Mouse (Mus musculus) left cerebral cortex, adult 2 months (tissue): ENCODE results near the gene Ccnf. TPM values are rescaled to one million over a fixed set of nuclear protein-coding genes. Genes with fewer than 3 reads are reported as not detected.

Source experiments
- DNase-seq, 2 experiments: peaks; one replicate each; pipeline ENCODE4 v3.0.0; 2021 to 2022; ENCODE audit warnings: low spot score in 2 of 2, mixed read lengths in 1 of 2; ENCODE audit errors: extremely low spot score in 1 of 2
- H3K27ac ChIP-seq: fragments of 200-600 bp; 2 replicates; pipeline ENCODE4 v1.8.1; 2022
- H3K4me3 ChIP-seq: fragments of 200-600 bp; 2 replicates; pipeline ENCODE4 v1.8.1; 2022
- CTCF ChIP-seq: fragments of 200-600 bp; IDR thresholded peaks from 2 replicates; pipeline ENCODE4 v1.8.1; 2022; ENCODE audit warnings: antibody characterized with exemption, mild to moderate bottlenecking, moderate library complexity
- intact Hi-C: fragments of 180-260 bp; cut with DNase I; formaldehyde crosslinking; loops from one replicate; pipeline ENCODE4 v1.15.1; 2025
- long read RNA-seq, 2 experiments: library from polyadenylated mRNA; stranded (forward); transcript quantifications; one replicate each; pipeline ENCODE4 v2.0.0; 2021; ENCODE audit warnings: borderline mapping rate in 2 of 2
- total RNA-seq, 2 experiments: library from RNA; stranded (reverse); gene quantifications; 2 replicates each; pipeline ENCODE4 v1.2.3; 2021

Gene Ccnf
- 1 to 10 TPM; 7.9 to 8.8 TPM for total RNA-seq
- long read RNA-seq, experiment 1, full-length matches to known transcripts = 13 of 15 reads
- long read RNA-seq, experiment 1, partial matches to known transcripts = 0 of 15 reads
- long read RNA-seq, experiment 1, other reads (novel, unspliced or antisense) = 2 of 15 reads
- long read RNA-seq, experiment 2, full-length matches to known transcripts = 7 of 8 reads
- long read RNA-seq, experiment 2, partial matches to known transcripts = 1 of 8 reads
- long read RNA-seq, experiment 2, other reads (novel, unspliced or antisense) = 0 of 8 reads

DNA sequence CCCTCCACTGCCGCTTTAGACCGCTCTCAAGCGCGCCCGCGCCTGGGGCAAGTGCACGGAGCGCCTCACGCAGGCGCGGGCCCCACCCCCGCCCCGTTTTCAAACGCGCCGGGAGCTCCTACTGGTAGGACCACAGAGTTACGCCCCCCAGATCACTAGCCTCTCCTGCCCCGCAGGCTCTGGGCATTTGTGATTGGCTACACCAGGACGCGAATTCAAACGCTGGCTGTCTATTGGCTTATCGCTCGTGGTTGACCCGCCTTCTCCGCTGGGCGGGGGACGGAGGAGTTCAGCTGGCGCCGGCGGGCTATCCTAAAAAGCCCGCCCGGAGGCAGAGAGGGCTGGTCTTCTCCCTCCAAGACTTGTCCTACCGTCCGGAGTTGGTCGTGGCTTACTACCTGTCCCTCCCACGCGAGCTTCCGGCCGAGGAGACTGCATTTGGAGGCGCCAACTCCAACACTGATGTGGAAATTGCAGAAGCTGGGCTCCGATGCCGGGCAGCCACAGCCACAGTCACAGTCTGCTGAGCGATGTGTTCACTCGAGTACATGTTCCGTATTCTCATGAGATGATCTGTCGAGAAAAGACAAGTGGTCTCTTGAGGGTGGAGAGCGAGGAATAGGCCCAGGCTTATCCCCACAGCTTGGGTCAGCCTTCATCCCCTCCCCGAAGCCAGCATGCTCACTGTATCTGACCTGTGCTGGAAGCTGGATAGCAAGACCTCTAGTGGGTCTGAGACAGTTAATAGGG is at the start of gene Ccnf:
TSS of gene Ccnf (minus strand) at position 165 of the 750 bp plus-strand sequence.
- intact Hi-C loops = loop anchor here (5.0 kb wide), 1 partner anchor 101 kb away; the partner anchor contains the start of genes Abca17 and Abca3
- TF ChIP-seq CTCF = peak; percentile 61
- DNase-seq = peak; percentile 93 to 95
- Histone ChIP-seq H3K27ac (peak within 1 kb of the TSS; percentile 45), H3K4me3 (peak within 1 kb of the TSS; percentile 74)

DNA sequence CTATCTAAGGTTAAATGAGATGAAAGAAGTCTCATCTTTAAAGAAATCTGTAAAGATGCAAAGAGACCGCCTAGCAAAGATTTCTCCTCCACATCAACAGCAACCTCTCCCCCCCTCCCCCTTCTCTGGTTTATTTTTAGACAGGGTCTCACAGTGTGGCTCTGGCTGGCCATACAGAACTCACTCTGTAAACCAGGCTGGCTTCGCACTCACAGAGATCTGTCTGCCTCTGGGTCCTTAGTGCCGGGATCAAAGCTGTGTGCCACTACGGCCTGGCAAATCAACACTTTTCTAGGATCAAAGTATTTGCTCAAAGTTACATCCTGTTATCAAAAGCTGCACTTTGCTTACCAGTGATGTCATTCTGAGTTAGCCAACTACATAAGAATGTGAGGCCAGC is 49.4 kb upstream of the Ccnf start:
- no peak for TF ChIP-seq CTCF
- H3K4me3 ChIP-seq = no peak overlapping the region
- H3K27ac ChIP-seq = no peak overlapping the region
- no peak for DNase-seq
- intact Hi-C loops = no loop called here

DNA sequence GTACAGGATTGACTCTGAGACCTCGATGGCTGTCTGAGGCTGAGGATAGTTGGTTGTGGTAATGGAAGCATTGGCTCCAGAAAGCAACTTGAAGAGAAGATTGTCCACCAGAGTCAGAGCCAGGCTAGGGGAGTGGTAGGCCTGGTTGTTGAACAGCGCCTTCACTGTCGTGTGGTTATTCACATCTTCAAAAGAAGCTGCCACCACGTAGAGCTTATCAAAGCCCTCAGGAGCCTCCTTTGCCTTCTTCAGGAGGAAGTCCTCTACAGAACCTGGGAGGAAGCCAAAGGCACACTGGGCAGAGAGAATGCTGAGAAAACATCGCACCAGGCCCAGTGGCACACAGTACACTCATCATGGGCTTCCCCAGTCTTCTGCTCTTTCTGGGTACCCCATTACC is 38.1 kb upstream of the Ccnf start:
- H3K27ac ChIP-seq = no peak overlapping the region
- TF ChIP-seq CTCF = no peak
- intact Hi-C loops = no loop called here
- DNase-seq = no peak
- H3K4me3 ChIP-seq = no peak overlapping the region

DNA sequence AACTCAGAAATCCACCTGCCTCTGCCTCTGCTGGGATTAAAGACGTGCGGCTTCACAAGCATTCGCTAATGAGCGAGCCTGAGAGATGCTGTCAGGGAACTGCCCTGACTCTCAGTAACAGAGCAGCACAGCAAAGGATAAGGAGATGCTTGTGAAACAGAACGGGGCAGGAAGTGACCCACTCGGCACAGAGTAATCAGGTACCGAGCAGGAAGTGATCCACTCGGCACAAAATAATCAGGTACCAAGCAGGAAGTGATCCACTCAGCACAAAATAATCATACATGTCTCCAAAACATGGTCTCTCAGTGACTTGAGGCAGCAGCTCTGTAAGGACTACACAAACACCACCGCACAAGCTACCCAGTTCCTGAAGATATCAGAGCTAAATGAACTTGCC is 37.2 kb upstream of the Ccnf start:
- intact Hi-C loops = no loop called here
- no peak for TF ChIP-seq CTCF
- Histone ChIP-seq H3K27ac (no peak overlapping the region), H3K4me3 (no peak overlapping the region)
- no peak for DNase-seq

DNA sequence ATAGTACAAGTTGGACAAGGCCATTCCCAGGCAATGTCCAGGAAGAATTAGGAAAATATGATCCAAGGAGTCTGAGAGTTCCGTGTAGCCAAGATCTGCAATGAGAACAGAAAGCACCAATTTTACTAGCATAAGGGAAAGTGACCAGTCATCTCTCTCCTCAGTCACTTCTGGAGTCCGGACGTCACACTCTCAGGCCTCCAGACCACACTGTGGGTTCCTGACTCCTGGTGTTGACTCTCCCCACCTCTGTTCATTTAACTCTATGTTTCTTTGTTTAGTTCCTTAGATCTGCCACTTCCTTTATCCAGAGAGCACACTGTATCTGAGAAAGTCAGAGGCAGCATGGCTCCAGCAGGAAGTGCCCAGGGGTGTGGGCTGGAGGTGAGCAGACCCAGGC is 34.4 kb upstream of the Ccnf start:
- Histone ChIP-seq H3K27ac (no peak overlapping the region), H3K4me3 (no peak overlapping the region)
- intact Hi-C loops = no loop called here
- TF ChIP-seq CTCF = no peak
- no peak for DNase-seq

DNA sequence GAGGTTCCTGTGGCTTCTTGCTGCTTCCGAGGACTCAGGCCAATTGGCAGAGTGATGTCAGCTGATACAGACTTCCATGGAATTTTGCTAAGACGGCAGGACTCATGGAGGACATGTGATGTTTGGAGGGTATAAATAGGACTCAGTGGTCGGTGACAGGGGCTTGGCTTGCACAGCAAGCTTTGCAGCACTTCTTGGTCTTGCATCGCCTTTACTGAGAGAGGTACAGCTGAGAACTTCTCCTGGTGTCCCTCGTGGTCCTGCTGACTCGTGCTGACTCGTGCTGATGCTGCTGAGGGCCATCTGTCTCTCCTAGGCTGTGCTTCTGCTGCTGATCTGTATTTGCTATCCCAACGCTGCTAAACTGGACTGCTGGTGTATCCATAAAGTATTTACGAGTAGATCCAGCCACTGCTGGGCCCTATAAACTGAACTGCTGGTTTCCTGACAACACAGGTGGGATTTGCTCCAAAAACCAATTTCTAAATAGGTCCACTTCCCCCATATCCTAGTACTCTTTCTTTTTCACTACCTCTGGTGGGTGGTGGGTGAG is 32.1 kb upstream of the Ccnf start:
- DNase-seq = no peak
- Histone ChIP-seq H3K27ac (no peak overlapping the region), H3K4me3 (no peak overlapping the region)
- TF ChIP-seq CTCF = no peak
- intact Hi-C loops = no loop called here

DNA sequence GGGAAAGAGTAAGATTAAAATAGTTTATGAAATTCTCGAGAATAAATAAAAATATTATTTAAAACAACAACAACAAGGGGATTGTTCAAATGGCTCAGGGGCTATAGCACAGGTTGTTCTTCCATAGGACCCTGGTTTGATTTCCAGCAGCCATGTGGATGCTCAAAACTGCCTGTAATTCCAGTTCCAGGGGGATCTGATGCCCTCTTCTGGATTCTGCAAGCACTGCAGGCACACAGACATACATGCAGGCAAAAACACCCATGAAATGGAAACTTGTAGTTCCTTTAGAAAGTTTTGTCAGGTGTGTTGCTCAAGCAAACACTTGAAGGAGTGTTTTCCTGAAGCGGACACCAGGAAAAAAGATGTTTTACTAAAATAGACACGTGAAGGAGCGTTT is 31.4 kb upstream of the Ccnf start:
- Histone ChIP-seq H3K4me3 (no peak overlapping the region), H3K27ac (no peak overlapping the region)
- intact Hi-C loops = no loop called here
- DNase-seq = no peak
- TF ChIP-seq CTCF = peak; percentile 31

DNA sequence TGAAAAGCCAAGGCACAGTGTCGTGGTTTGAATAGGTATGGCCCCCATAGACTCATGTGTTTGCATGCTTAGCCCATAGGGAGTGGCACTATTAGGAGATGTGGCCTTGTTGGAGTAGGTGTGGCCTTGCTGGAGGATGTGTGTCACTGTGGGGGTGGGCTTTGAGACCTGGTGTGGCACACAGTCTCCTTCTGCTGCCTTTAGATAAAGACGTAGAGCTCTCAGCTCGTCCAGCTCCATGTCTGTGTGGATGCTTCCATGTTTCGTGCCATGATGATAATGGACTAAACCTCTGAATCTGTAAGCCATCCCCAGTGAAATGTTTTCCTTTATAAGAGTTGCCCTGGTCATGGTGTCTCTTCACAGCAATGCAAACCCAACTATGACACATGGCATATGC is 28.6 kb upstream of the Ccnf start:
- intact Hi-C loops = loop anchor here (5.0 kb wide), 1 partner anchor 37 kb away; no protein-coding TSS in a partner anchor
- TF ChIP-seq CTCF = no peak
- no peak overlapping the region for H3K4me3 ChIP-seq
- H3K27ac ChIP-seq = no peak overlapping the region
- no peak for DNase-seq

DNA sequence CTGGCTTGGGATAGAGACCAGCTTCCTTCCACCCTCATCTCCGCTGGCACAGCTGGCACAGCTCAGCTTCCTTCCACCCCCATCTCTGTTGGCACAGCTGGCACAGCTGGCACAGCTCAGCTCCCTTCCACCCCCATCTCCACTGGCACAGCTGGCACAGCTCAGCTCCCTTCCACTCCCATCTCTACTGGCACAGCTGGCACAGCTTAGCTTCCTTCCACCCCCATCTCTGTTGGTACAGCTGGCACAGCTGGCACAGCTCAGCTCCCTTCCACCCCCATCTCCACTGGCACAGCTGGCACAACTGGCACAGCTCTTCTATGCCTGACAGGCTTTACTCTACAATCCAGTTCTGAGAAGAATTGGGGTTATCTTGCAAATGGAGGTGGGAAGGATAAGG is 15.8 kb upstream of the Ccnf start:
- DNase-seq = no peak
- Histone ChIP-seq H3K27ac (no peak overlapping the region), H3K4me3 (no peak overlapping the region)
- intact Hi-C loops = no loop called here
- no peak for TF ChIP-seq CTCF

DNA sequence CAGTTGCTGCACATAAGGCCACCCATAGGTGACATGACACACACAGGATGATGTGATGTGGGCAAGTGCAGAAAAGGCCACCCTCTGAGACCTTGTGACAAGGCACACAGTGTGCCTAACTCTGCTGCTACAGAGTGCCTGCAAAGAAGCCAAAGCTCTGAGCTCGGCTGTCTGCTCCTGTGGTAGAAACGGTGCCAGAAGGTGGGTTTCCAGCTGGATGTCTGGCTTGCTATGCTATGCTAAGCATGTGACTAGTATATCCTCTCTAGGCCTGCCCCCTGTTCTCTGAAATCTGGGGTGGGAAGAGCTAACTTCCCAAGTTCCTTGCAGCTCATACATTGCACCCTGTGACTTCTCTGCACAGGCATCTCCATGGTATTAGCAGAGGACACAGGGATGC is 13.5 kb upstream of the Ccnf start:
- TF ChIP-seq CTCF = no peak
- H3K27ac ChIP-seq = no peak overlapping the region
- intact Hi-C loops = no loop called here
- H3K4me3 ChIP-seq = no peak overlapping the region
- DNase-seq = no peak

DNA sequence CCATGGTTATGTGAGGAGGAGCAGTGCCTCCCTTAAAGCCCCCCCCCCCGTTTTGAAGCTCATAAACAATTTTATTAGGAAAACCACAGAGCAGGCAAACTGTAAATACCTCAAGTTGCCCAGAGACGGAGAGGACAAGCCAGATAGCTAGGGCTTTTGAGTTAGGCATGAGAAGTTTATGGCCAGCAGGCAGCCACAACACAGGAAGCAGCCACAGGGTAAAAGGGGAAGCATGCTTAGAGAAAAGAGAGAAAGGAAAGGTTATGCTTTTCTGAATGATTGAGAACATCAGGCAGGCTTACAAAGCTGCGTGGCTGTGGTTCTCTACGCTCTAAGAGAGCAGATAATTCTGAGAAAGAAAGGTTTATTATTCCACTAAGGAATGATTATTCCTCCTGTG is 9.2 kb upstream of the Ccnf start:
- no peak for DNase-seq
- intact Hi-C loops = no loop called here
- H3K27ac ChIP-seq = no peak overlapping the region

DNA sequence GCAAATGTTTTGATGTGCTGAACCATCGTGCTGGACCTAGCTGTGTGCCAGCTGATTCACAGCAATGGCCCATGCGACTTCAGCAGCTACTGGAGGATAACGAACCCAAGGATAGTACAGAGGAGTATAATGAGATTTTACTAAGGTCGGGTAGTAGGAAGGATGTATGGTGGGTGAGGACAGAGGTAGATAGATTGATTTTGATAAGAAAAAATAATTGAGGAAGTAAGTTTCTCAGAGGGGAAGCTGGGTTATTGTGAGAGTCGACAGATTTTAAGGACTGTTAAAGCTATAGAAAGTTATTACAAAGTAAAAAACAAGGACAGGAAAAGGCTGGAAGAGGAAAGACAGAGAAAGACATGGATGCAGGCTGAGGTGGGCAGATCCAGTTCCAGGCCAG is 8.4 kb upstream of the Ccnf start:
- H3K4me3 ChIP-seq = no peak overlapping the region
- no peak overlapping the region for H3K27ac ChIP-seq
- TF ChIP-seq CTCF = no peak
- intact Hi-C loops = no loop called here
- no peak for DNase-seq

More for the DNA sequence above, 9.2 kb upstream of the Ccnf start:
- TF ChIP-seq CTCF = no peak
- H3K4me3 ChIP-seq = no peak overlapping the region
